Mouse (Mus musculus): Measurements from ENCODE around the gene Slc16a4. TPM values are rescaled to one million over a fixed set of nuclear protein-coding genes. Genes with fewer than 3 reads are reported as not detected.
A peak's percentile ranks its signal among the peaks of the same experiment; 100 is the strongest.

The Slc16a4 gene
- total RNA-seq, 2 experiments from 2014 or later, result 1.2 to 1.4 TPM

DNA sequence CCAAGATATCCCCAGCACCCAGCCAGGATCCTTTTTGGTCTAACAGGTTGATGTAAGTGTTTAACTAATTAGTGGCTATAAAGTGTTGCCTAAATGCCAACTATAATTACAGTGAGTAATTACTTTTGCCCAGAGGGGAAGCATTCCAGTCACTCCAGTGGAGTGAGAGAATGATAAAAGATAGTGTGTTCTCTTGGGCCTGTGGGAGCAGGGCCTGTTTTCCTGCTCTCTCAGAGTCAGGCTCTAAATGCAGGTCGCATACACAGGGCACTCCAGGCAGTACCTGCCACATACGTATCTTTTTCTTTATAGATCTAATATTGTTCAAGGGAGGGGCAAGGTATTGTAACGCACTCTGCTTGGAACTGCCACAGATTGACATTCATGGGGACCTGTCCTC lies 60.7 kb downstream of the Slc16a4 start:
- DNase-seq (ENCODE audit: low spot score in 2 of 2), result no peak
- Histone ChIP-seq H3K4me3 (no peak overlapping the region), H3K27ac (no peak overlapping the region)
- TF ChIP-seq CTCF (conservative IDR thresholded peaks at IDR 0.05), result no peak

DNA sequence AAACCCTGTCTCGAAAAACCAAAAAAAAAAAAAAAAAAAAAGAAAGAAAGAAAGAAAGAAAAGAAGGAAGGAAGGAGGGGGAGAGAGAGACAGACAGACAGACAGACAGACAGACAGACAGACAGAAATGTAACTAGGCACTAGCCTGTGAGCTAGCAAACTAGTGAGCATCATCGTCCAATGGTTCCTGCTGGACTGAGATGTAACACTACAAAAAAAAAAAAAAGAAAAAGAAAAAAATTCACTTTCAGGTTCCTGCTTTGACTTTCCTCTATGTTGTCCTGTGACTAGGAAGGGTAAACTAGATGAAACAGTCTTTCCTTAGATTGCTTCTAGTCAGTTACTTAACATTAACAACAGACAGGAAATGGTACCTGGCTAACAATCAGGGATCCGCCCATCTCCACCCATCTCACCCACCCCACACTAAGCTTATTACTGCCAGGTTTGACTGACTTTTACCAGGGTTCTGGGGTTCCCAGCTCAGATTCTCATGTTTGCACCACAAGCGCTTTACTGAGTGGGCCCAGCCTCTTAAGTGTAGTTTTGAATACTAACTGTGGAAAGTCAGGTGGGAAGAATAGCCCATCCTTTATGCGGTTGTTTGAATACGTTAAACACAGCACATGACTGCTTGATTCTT lies 64.7 kb downstream of the Slc16a4 start:
- no peak for DNase-seq (ENCODE audit: low spot score in 2 of 2)
- TF ChIP-seq CTCF (conservative IDR thresholded peaks at IDR 0.05), result no peak
- Histone ChIP-seq H3K4me3 (no peak overlapping the region), H3K27ac (no peak overlapping the region)

DNA sequence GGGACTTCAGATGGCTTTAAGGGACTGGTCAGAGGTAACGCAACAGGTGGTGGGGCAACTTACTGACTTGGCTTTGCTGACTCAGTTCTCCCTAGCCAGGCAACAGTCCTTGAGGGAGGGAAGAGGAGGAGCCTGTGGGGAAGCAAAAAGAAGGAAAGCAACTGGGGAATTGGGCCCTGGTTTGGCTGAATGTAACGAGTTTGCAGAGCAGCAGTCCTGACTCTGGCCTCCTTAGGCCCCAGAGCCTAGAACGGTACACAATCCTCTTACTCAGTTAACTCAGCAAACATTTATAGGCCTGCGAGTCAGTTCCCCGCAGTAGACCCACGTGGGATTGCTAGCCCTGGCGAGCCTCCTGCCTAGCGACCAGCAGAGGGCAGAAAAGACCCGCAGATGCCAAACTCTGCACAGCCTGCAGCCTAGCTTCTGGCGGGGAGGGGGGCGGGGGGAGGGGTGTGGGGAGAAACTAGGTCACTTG lies 66.0 kb downstream of the Slc16a4 start:
- peak; percentile 88 to 89 for DNase-seq (ENCODE audit: low spot score in 2 of 2)
- Histone ChIP-seq H3K27ac (no peak overlapping the region), H3K4me3 (no peak overlapping the region)
- TF ChIP-seq CTCF (conservative IDR thresholded peaks at IDR 0.05), result peak; percentile 81

DNA sequence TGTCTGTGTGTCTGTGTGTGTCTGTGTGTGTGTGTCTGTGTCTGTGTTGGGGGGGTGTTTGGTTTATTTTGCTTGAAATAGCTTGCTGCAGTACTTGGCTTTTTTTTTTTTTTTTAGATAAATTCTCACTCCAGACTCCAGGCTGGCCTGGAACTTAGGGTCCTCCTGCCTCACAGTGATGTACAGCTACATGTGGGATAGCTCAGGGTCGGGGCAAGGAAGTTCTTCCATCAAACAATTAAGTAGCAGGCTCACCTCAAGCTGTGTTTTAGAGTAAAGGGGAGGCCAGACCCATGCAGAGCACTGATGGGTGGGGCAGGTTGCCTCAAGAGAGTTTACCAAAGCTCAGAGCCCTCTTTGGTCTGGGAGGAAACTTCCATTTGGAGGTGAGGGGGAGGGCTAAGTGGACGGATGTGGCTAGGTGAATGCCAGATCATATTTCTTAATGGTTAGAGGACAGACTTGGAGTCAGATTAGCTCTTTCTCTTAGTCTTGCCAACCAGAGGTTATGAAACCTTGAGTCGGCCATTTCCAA lies 66.7 kb downstream of the Slc16a4 start:
- no peak for DNase-seq (ENCODE audit: low spot score in 2 of 2)
- H3K27ac ChIP-seq, result no peak overlapping the region
- no peak for TF ChIP-seq CTCF (conservative IDR thresholded peaks at IDR 0.05)

DNA sequence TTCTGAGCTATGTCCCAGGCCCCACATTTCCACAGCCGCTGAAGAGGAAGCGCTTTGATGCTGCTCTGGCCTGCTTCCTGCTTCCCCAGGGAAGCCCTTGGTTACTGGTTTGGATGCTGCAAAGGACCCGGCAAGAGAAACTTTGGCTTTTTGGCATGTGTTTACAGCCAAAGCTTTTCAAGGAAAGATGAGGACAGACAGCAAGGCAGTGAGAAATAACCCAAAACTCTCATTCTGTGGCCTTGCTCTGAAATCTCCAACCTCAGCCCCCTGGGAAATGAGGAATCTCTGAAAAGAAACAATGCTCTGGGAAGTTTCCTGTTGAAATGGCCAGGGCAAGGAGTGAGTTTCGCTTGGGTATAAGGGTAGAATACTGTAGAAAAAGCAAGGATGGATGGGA lies 69.3 kb downstream of the Slc16a4 start:
- TF ChIP-seq CTCF (conservative IDR thresholded peaks at IDR 0.05), result no peak
- Histone ChIP-seq H3K4me3 (no peak overlapping the region), H3K27ac (no peak overlapping the region)
- no peak for DNase-seq (ENCODE audit: low spot score in 2 of 2)

More for the DNA sequence above, 66.7 kb downstream of the Slc16a4 start:
- no peak overlapping the region for H3K4me3 ChIP-seq

Other genes starting within 250 kb of the Slc16a4 start
- 10 to 100 TPM; 89.7 to 94.9 TPM for gene Kcna2, start 190.1 kb upstream of the Slc16a4 start, total RNA-seq (2021)
- gene Kcna10, start 108.2 kb upstream of the Slc16a4 start, total RNA-seq (2021), result not detected
- gene Cym, start 69.5 kb upstream of the Slc16a4 start, total RNA-seq (2021), result not detected
- gene A630076J17Rik, start 60.6 kb upstream of the Slc16a4 start, total RNA-seq (2021), result not detected
- not detected for gene Prok1, start 51.5 kb upstream of the Slc16a4 start, total RNA-seq (2021)
- gene Lamtor5, start 12.4 kb upstream of the Slc16a4 start, total RNA-seq (2021), result 10 to 100 TPM; 61.4 to 65.2 TPM
- 10 to 100 TPM; 26.8 to 30.1 TPM for gene Rbm15, start 42.4 kb downstream of the Slc16a4 start, total RNA-seq (2021)
- 10 to 100 TPM; 59.1 to 62.3 TPM for gene Kcnc4, start 168.3 kb downstream of the Slc16a4 start, total RNA-seq (2021)
- gene Slc6a17, start 226.8 kb downstream of the Slc16a4 start, total RNA-seq (2021), result 100 to 1,000 TPM; 276 to 290 TPM

All from layer of hippocampus, adult 2 months (tissue).